Mouse (Mus musculus): Measurements from ENCODE around the gene Ly6g6f. TPM values are rescaled to one million over a fixed set of nuclear protein-coding genes. Genes with fewer than 3 reads are reported as not detected.

The Ly6g6f gene
- polyA plus RNA-seq, 2 experiments, result 5.0 to 5.1 TPM

GRCm38 (mm10) chr17:35096597-35096996, 11.2 kb upstream of the Ly6g6f start:
- Histone ChIP-seq H3K27me3 (ENCODE audit: control insufficient read depth, insufficient read depth, low read length) (no peaks in the 10 kb centered on the region), H3K4me1 (replicated peaks; ENCODE audit: control insufficient read depth in 2 of 2, insufficient read depth in 2 of 2, low read length in 1 of 2) (no peaks in the 10 kb centered on the region), H3K9me3 (ENCODE audit: control insufficient read depth, low read length) (no peaks in the 10 kb centered on the region), H3K27ac (no peak overlapping the region), H3K9ac (replicated peaks) (no peak overlapping the region), H3K4me2 (ENCODE audit: low read depth) (no peak overlapping the region), H3K4me3 (ENCODE audit: insufficient read depth in 1 of 2, low read depth in 2 of 2, low read length in 2 of 2) (no peak overlapping the region), H3K36me3 (replicated peaks; ENCODE audit: control insufficient read depth, insufficient read depth, low read depth) (peaks cover 44% of the 10 kb centered on the region)
- 84% methylated on average over 12 of the region's 12 CpGs for WGBS (ENCODE audit: insufficient replicate concordance)
- ATAC-seq (ENCODE audit: insufficient read depth), result no peak
- TF ChIP-seq EP300 (IDR thresholded peaks at IDR 0.05; ENCODE audit: low read depth), result no peak
- no peak for TF ChIP-seq CTCF (IDR thresholded peaks at IDR 0.05; ENCODE audit: low read depth)
- DNase-seq (ENCODE audit: low read depth in 3 of 3, low spot score in 3 of 3), result no peak

GRCm38 (mm10) chr17:35094475-35095365, 9.3 kb upstream of the Ly6g6f start:
- DNase-seq (ENCODE audit: low read depth in 3 of 3, low spot score in 3 of 3) (no peak), ATAC-seq (ENCODE audit: insufficient read depth) (no peak)
- no peak overlapping the region for H3K27ac ChIP-seq
- no peaks in the 10 kb centered on the region for H3K27me3 ChIP-seq (ENCODE audit: control insufficient read depth, insufficient read depth, low read length)
- H3K4me1 ChIP-seq (replicated peaks; ENCODE audit: control insufficient read depth in 2 of 2, insufficient read depth in 2 of 2, low read length in 1 of 2), result peaks cover 10% of the 10 kb centered on the region in 2 experiments
- H3K4me3 ChIP-seq (ENCODE audit: insufficient read depth in 1 of 2, low read depth in 2 of 2, low read length in 2 of 2), result no peak overlapping the region
- WGBS (ENCODE audit: insufficient replicate concordance), result 76% methylated on average over 15 of the region's 15 CpGs
- H3K9ac ChIP-seq (replicated peaks), result no peak overlapping the region
- H3K4me2 ChIP-seq (ENCODE audit: low read depth), result no peak overlapping the region
- H3K36me3 ChIP-seq (replicated peaks; ENCODE audit: control insufficient read depth, insufficient read depth, low read depth), result peaks cover 38% of the 10 kb centered on the region
- TF ChIP-seq CTCF (IDR thresholded peaks at IDR 0.05; ENCODE audit: low read depth) (no peak), EP300 (IDR thresholded peaks at IDR 0.05; ENCODE audit: low read depth) (no peak)
- H3K9me3 ChIP-seq (ENCODE audit: control insufficient read depth, low read length), result no peaks in the 10 kb centered on the region

- Histone ChIP-seq H3K27me3 (ENCODE audit: control insufficient read depth, insufficient read depth, low read length) (no peaks in the 10 kb centered on the region), H3K9ac (replicated peaks) (no peak overlapping the region), H3K36me3 (replicated peaks; ENCODE audit: control insufficient read depth, insufficient read depth, low read depth) (peaks cover 28% of the 10 kb centered on the region), H3K4me2 (ENCODE audit: low read depth) (no peak overlapping the region), H3K4me1 (replicated peaks; ENCODE audit: control insufficient read depth in 2 of 2, insufficient read depth in 2 of 2, low read length in 1 of 2) (peaks cover 10% of the 10 kb centered on the region in 2 experiments), H3K4me3 (ENCODE audit: insufficient read depth in 1 of 2, low read depth in 2 of 2, low read length in 2 of 2) (no peak overlapping the region), H3K9me3 (ENCODE audit: control insufficient read depth, low read length) (no peaks in the 10 kb centered on the region), H3K27ac (no peak overlapping the region)
- ATAC-seq (ENCODE audit: insufficient read depth), result no peak
- TF ChIP-seq CTCF (IDR thresholded peaks at IDR 0.05; ENCODE audit: low read depth) (no peak), EP300 (IDR thresholded peaks at IDR 0.05; ENCODE audit: low read depth) (no peak)
- no peak for DNase-seq (ENCODE audit: low read depth in 3 of 3, low spot score in 3 of 3)
- WGBS (ENCODE audit: insufficient replicate concordance), result 81% methylated on average over 14 of the region's 14 CpGs
Observed at GRCm38 (mm10) chr17:35092403-35093198, 7.2 kb upstream of the Ly6g6f start.

- ATAC-seq (ENCODE audit: insufficient read depth) (peak; percentile 48), DNase-seq (ENCODE audit: low read depth in 3 of 3, low spot score in 3 of 3) (peak; percentile 64 to 69 (median 65))
- Histone ChIP-seq H3K36me3 (replicated peaks; ENCODE audit: control insufficient read depth, insufficient read depth, low read depth) (peaks cover 14% of the 10 kb centered on the region), H3K9ac (replicated peaks) (peak overlapping the region; percentile 86), H3K9me3 (ENCODE audit: control insufficient read depth, low read length) (no peaks in the 10 kb centered on the region), H3K4me2 (ENCODE audit: low read depth) (peak overlapping the region; percentile 96), H3K4me1 (replicated peaks; ENCODE audit: control insufficient read depth in 2 of 2, insufficient read depth in 2 of 2, low read length in 1 of 2) (peaks cover 14% of the 10 kb centered on the region in 2 experiments), H3K4me3 (ENCODE audit: insufficient read depth in 1 of 2, low read depth in 2 of 2, low read length in 2 of 2) (peak overlapping the region; percentile 66 to 70), H3K27ac (peak overlapping the region; percentile 75), H3K27me3 (ENCODE audit: control insufficient read depth, insufficient read depth, low read length) (no peaks in the 10 kb centered on the region)
- TF ChIP-seq CTCF (IDR thresholded peaks at IDR 0.05; ENCODE audit: low read depth) (no peak), EP300 (IDR thresholded peaks at IDR 0.05; ENCODE audit: low read depth) (peak; percentile 74)
- WGBS (ENCODE audit: insufficient replicate concordance), result 52% methylated on average over 8 of the region's 8 CpGs
Observed at GRCm38 (mm10) chr17:35090166-35090932, 4.9 kb upstream of the Ly6g6f start.
